Mouse (Mus musculus): ENCODE measurements around the gene Rragc. TPM values are rescaled to one million over a fixed set of nuclear protein-coding genes. Genes with fewer than 3 reads are reported as not detected.

Gene Rragc
- 259 TPM for polyA plus RNA-seq (2014; fragmentation: Illumina TruSeq; extraction: RNeasy Lipid Tissue Mini Kit (QIAGEN cat#74804); ENCODE audit: low read depth, low replicate concordance)

DNA sequence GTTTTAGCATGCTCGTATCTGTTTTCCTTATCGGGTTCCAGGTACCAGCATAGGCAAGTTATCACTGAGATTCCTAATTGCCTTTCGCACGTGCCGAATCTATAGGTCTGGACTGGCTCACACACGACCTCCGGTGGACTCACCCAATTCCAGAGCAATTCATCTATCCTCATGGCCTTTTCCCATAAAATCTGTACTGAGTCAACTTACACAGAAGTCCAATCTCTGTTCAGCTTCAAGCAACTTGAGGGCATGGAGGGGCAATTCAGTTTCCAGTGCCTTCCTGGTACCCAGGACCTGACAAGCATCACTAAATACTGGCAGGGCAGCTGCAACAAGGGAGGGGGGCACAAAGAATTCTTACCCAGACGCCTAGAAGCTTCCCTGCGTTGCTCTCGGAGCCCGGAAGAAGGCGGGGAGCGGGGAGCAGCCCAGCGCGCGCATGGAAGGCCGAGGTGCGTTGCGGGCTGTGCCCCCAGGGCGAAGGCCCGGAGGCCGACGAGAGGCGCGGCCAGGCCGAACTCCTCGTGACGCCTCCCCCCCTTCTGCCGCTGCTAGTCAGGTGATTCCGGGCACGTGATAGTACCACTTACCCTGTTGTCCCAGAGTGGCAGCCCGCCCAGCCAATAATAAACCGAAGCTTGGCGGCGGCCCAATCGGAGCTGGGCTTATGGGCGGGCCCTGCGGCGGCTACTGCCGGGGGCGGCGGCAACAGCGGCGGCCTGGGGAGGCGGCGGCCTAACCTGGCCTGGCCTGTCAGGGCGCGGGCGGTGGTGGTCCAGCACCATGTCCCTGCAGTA lies at the start of gene Rragc:
Gene Rragc (plus strand): TSS at position 699 of the 800 bp plus-strand sequence.

DNA sequence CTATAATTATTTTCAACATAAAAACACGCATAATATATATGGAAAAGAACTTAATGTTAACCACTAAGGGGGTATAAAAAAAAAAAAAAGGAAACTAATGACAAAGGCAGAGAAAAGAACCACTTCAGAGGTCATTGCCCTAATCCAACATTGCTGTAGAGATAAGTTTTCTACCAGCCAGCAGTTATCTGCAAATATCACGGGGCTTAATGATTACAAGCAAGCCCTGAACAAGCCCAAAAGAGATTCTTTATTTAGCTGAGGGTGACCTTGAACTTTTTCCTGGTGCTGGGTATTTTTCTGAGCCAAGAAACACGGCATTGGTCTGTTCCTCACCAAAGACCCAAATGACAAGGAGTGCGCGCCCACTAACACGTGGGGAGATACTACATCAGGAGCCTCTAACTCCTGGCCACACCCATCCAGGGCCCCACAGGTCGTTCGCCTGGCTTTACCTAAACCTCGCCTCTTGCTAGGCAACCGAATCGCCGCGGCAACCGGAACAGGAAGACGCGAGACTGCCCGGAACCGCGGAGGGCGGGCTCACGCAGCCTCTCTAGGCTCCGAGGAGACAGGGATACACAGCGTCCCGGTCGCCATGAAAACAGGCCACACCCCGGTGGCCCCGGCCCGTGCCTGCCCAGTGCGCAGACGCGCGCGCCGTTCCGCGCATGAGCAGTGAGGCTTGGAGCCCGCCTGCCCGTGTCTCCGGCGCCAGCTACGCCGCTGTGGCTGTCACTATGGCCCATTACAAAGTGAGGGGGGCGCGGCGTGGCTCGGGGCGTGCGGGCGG lies 12.7 kb upstream of the Rragc start, which contains the start of gene Mycbp:
Gene Mycbp (plus strand): TSS at position 500 of the 793 bp plus-strand sequence.

DNA sequence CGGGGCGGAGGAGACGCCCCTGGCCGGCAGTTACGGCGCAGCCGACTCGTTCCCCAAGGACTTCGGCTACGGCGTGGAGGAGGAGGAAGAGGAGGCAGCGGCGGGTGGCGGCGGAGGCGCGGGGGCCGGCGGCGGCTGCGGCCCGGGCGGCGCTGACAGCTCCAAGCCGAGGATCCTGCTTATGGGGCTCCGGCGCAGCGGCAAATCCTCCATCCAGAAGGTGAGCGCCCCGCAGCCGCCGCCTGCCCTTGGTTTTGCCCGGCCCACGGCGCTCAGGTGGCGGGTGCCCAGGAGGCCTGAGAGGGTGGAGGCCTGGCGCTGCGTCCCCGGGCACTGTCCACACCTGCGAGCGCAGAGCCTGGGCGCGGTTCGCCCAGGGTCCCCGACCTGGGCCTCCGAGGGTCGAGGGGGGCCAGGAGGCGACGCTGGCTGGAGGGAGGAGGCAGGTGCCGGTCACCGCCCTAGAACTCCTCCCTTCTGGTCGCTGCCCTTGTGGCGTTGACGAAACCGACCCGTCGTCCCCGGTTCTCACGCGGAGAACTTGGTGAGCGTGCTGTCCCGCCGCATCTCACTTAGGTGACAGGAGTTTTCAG lies 398 bp downstream of the Rragc start, which contains the start of gene 4930535I16Rik:
Gene 4930535I16Rik (minus strand): TSS at position 475 of the 593 bp plus-strand sequence.

Other genes with a start within 250 kb of the Rragc start
- gene Macf1, start 233.1 kb upstream of the Rragc start, polyA plus RNA-seq (2014; fragmentation: Illumina TruSeq; extraction: RNeasy Lipid Tissue Mini Kit (QIAGEN cat#74804); ENCODE audit: low read depth, low replicate concordance) = 149 TPM
- 26.6 TPM for gene Ndufs5, start 199.2 kb upstream of the Rragc start, polyA plus RNA-seq (2014; fragmentation: Illumina TruSeq; extraction: RNeasy Lipid Tissue Mini Kit (QIAGEN cat#74804); ENCODE audit: low read depth, low replicate concordance)
- gene Akirin1, start 167.1 kb upstream of the Rragc start, polyA plus RNA-seq (2014; fragmentation: Illumina TruSeq; extraction: RNeasy Lipid Tissue Mini Kit (QIAGEN cat#74804); ENCODE audit: low read depth, low replicate concordance) = 63.6 TPM
- 1.9 TPM for gene Rhbdl2, start 129.6 kb upstream of the Rragc start, polyA plus RNA-seq (2014; fragmentation: Illumina TruSeq; extraction: RNeasy Lipid Tissue Mini Kit (QIAGEN cat#74804); ENCODE audit: low read depth, low replicate concordance)
- gene 4933427I04Rik, start 57.8 kb upstream of the Rragc start, polyA plus RNA-seq (2014; fragmentation: Illumina TruSeq; extraction: RNeasy Lipid Tissue Mini Kit (QIAGEN cat#74804); ENCODE audit: low read depth, low replicate concordance) = not detected
- 89.3 TPM for gene Mycbp, start 12.6 kb upstream of the Rragc start, polyA plus RNA-seq (2014; fragmentation: Illumina TruSeq; extraction: RNeasy Lipid Tissue Mini Kit (QIAGEN cat#74804); ENCODE audit: low read depth, low replicate concordance)
- not detected for gene 4930535I16Rik, start 576 bp downstream of the Rragc start, polyA plus RNA-seq (2014; fragmentation: Illumina TruSeq; extraction: RNeasy Lipid Tissue Mini Kit (QIAGEN cat#74804); ENCODE audit: low read depth, low replicate concordance)